Mouse (Mus musculus) bone marrow, adult 2 months (tissue): ENCODE data around the gene Adcy3. TPM values are rescaled to one million over a fixed set of nuclear protein-coding genes. Genes with fewer than 3 reads are reported as not detected.
A peak's percentile ranks its signal among the peaks of the same experiment; 100 is the strongest.

ENCODE experiments used
- H3K27ac ChIP-seq: fragments of 200-500 bp; 2 replicates; pipeline ENCODE4 v1.5.1; 2012; ENCODE audit warnings: low read depth, mild to moderate bottlenecking, control low read depth, inconsistent platforms, low read length; ENCODE audit not compliant: control insufficient read depth, poor library complexity, insufficient read depth
- H3K4me1 ChIP-seq: fragments of 200-500 bp; 2 replicates; pipeline ENCODE4 v1.6.1; 2011; ENCODE audit warnings: low read length; ENCODE audit not compliant: control insufficient read depth, insufficient read depth
- H3K4me3 ChIP-seq: fragments of 200-500 bp; replicated peaks from 2 replicates; pipeline ENCODE3; 2011; ENCODE audit warnings: mild to moderate bottlenecking, low read depth, low read length, control low read depth; ENCODE audit not compliant: control insufficient read depth
- CTCF ChIP-seq: fragments of 200-500 bp; IDR thresholded peaks from 2 replicates; pipeline ENCODE4 v1.5.1; 2011; ENCODE audit warnings: low read length, control low read depth; ENCODE audit not compliant: control insufficient read depth, insufficient read depth
- POLR2A ChIP-seq: fragments of 200-500 bp; IDR thresholded peaks from 2 replicates; pipeline ENCODE4 v1.6.1; 2011; ENCODE audit warnings: low read depth, mild to moderate bottlenecking, control low read depth, low read length, borderline replicate concordance; ENCODE audit not compliant: control insufficient read depth
- WGBS: fragments of 180-500 bp; shearing (Covaris S2); methylation state at CpG from one replicate; pipeline ENCODE4 v1.1.7; 2018; 5-methylcytosine and 5-hydroxymethylcytosine counted together
- polyA plus RNA-seq: library from polyadenylated mRNA; stranded (reverse); fragments of >200 nt; gene quantifications from 2 replicates; pipeline ENCODE4 v1.2.4, GENCODE M21; 2011; ENCODE audit warnings: low replicate concordance; ENCODE audit not compliant: missing spikeins, insufficient read depth, insufficient read length

Adcy3 gene
- polyA plus RNA-seq, result 0.93 and 4.3 TPM in 2 replicates

- no peaks in the 10 kb centered on the region; the same call in 1 of the 2 replicates for H3K4me1 ChIP-seq
- peak within 1 kb of the TSS; percentile 17; the same call in 1 of the 2 replicates for H3K27ac ChIP-seq
- H3K4me3 ChIP-seq, result peak within 1 kb of the TSS; percentile 69
- no peak for TF ChIP-seq POLR2A
- no peak for TF ChIP-seq CTCF
- 1% methylated on average over 65 of the region's 83 CpGs for WGBS
These were observed at the start of gene Adcy3 for GRCm38 (mm10) chr12:4132941-4133846. TSS of gene Adcy3 (plus strand) at chr12:4133103.

- H3K27ac ChIP-seq, result no peak overlapping the region
- TF ChIP-seq POLR2A (no peak), CTCF (no peak)
- WGBS, result 67% methylated on average over 8 of the region's 8 CpGs
- H3K4me3 ChIP-seq, result no peak overlapping the region
- H3K4me1 ChIP-seq, result no peaks in the 10 kb centered on the region
These were observed 49.5 kb upstream of the Adcy3 start for GRCm38 (mm10) chr12:4083441-4083840.

- H3K27ac ChIP-seq, result no peak overlapping the region
- 80% methylated on average over 4 of the region's 4 CpGs for WGBS
- H3K4me1 ChIP-seq, result no peaks in the 10 kb centered on the region; the same call in 1 of the 2 replicates
- no peak overlapping the region for H3K4me3 ChIP-seq
- TF ChIP-seq POLR2A, result no peak
- TF ChIP-seq CTCF, result peak; percentile 70
These were observed 25.5 kb upstream of the Adcy3 start for GRCm38 (mm10) chr12:4107383-4107782.

- WGBS, result 84% methylated on average over 9 of the region's 9 CpGs
- H3K4me1 ChIP-seq, result no peaks in the 10 kb centered on the region
- no peak overlapping the region for H3K27ac ChIP-seq
- TF ChIP-seq POLR2A, result no peak
- no peak for TF ChIP-seq CTCF
- no peak overlapping the region for H3K4me3 ChIP-seq
These were observed 16.8 kb upstream of the Adcy3 start for GRCm38 (mm10) chr12:4116132-4116531.

GRCm38 (mm10) chr12:4117136-4117535 lies 15.8 kb upstream of the Adcy3 start:
- Histone ChIP-seq H3K27ac (no peak overlapping the region), H3K4me1 (no peaks in the 10 kb centered on the region), H3K4me3 (no peak overlapping the region)
- no peak for TF ChIP-seq CTCF
- TF ChIP-seq POLR2A, result no peak
- WGBS, result 79% methylated on average over 3 of the region's 3 CpGs

GRCm38 (mm10) chr12:4117579-4117978 lies 15.3 kb upstream of the Adcy3 start:
- Histone ChIP-seq H3K4me1 (no peaks in the 10 kb centered on the region), H3K4me3 (no peak overlapping the region), H3K27ac (no peak overlapping the region)
- TF ChIP-seq POLR2A (no peak), CTCF (no peak)
- WGBS, result 72% methylated on average over 4 of the region's 4 CpGs

- WGBS, result 81% methylated on average over 7 of the region's 7 CpGs
- Histone ChIP-seq H3K4me3 (no peak overlapping the region), H3K27ac (no peak overlapping the region)
These were observed 5.6 kb upstream of the Adcy3 start for GRCm38 (mm10) chr12:4127346-4127745.

GRCm38 (mm10) chr12:4133847-4134212 lies 927 bp downstream of the Adcy3 start:
- Histone ChIP-seq H3K4me3 (no peak overlapping the region), H3K4me1 (no peaks in the 10 kb centered on the region; the same call in 1 of the 2 replicates), H3K27ac (no peak overlapping the region)
- 51% methylated on average over 11 of the region's 11 CpGs for WGBS
- no peak for TF ChIP-seq POLR2A
- TF ChIP-seq CTCF, result no peak

More at GRCm38 (mm10) chr12:4127346-4127745, 5.6 kb upstream of the Adcy3 start:
- TF ChIP-seq CTCF (no peak), POLR2A (no peak)
- H3K4me1 ChIP-seq, result no peaks in the 10 kb centered on the region

GRCm38 (mm10) chr12:4143179-4143578 lies 10.3 kb downstream of the Adcy3 start:
- WGBS, result 85% methylated on average over 5 of the region's 5 CpGs
- TF ChIP-seq CTCF (peak; percentile 29; the same call in 1 of the 2 replicates), POLR2A (no peak)
- Histone ChIP-seq H3K27ac (no peak overlapping the region), H3K4me1 (no peaks in the 10 kb centered on the region), H3K4me3 (no peak overlapping the region)
